Mouse (Mus musculus) liver, adult 2 months (tissue): ENCODE measurements at regions not wholly inside any gene's neighbourhood (a gene's known extent, or its start where the extent isn't known, plus 50 kb on each side); places are given as distances from the start of the nearest gene placed in this dataset.

Experiments
- CTCF ChIP-seq: fragments of 200-500 bp; IDR thresholded peaks from 2 replicates; pipeline ENCODE4 v1.5.1; 2011; ENCODE audit warnings: low read depth, low read length, control low read depth
- POLR2A ChIP-seq: fragments of 200-500 bp; IDR thresholded peaks from 2 replicates; pipeline ENCODE4 v1.6.1; 2011; ENCODE audit warnings: low read length, control low read depth; ENCODE audit not compliant: insufficient read depth; ENCODE audit errors: extremely low read depth

DNA sequence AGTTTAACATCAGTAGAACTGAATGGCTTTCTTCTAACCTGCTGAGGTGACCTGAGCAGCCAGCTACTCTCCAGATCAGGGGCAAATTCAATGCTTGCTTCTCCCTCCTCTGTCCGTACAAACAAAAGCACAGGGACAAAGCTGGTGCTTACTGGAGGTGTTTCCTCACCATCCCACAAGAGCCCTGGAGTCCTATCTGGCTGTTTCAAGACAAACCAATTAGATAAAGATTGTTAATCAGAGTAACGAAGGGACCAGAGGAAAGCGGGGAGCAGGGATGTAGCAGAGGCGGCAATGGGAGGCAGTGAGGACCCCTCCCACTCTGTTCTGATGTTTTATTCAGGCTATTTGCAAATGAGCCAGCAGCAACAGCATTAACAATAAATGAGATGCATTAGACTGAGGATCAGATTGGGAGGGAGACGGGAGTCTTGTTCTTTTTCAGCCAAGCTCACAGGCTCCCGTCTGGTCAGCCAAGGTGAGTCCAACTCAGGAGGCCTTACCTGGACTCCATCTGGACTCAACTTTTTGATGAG lies 418.0 kb upstream of the Gm6657 start:
- TF ChIP-seq CTCF (no peak), POLR2A (no peak)
